Mouse (Mus musculus) regulatory T cell (primary cell): ENCODE results near the gene Il23a.
"Not testable (repeated sequence)": the region's sequence is repeated elsewhere in the genome, so short reads cannot be mapped to it uniquely, and the experiment has no call there.

Experiments
- in situ Hi-C: fragments of 300-600 bp; cut with MboI, MseI; formaldehyde crosslinking; loops from one replicate; pipeline ENCODE4 v1.15.1; 2025; ENCODE audit warnings: high pct_unique_total_duplicates

Il23a gene

GRCm38 (mm10) chr10:128269206-128269910 lies 29.2 kb downstream of the Il23a start:
- in situ Hi-C loops, result no loop called here

GRCm38 (mm10) chr10:128268371-128268770 lies 30.2 kb downstream of the Il23a start, which contains the start of gene Apof:
Gene Apof (plus strand): TSS chr10:128268671.
- in situ Hi-C loops, result no loop called here

GRCm38 (mm10) chr10:128263393-128264310 lies 34.9 kb downstream of the Il23a start:
- in situ Hi-C loops, result no loop called here

- in situ Hi-C loops, result no loop called here
Observed at GRCm38 (mm10) chr10:128262300-128262699, 36.3 kb downstream of the Il23a start.

- in situ Hi-C loops, result not testable (repeated sequence)
Observed at GRCm38 (mm10) chr10:128260376-128260775, 38.2 kb downstream of the Il23a start.

GRCm38 (mm10) chr10:128259946-128260345 lies 38.6 kb downstream of the Il23a start:
- in situ Hi-C loops, result no loop called here

GRCm38 (mm10) chr10:128258953-128259352 lies 39.6 kb downstream of the Il23a start:
- in situ Hi-C loops, result no loop called here

GRCm38 (mm10) chr10:128256328-128256727 lies 42.2 kb downstream of the Il23a start:
- in situ Hi-C loops, result no loop called here

- in situ Hi-C loops, result no loop called here
Observed at GRCm38 (mm10) chr10:128255925-128256324, 42.6 kb downstream of the Il23a start.

GRCm38 (mm10) chr10:128253677-128254255 lies 44.8 kb downstream of the Il23a start, which contains the start of gene Apon:
Gene Apon (plus strand): TSS chr10:128254096.
- in situ Hi-C loops, result no loop called here

GRCm38 (mm10) chr10:128250565-128250964 lies 48.0 kb downstream of the Il23a start:
- in situ Hi-C loops, result no loop called here

GRCm38 (mm10) chr10:128247020-128247732 lies 51.4 kb downstream of the Il23a start:
- in situ Hi-C loops, result no loop called here
